ENCODE assay signal across 19 mouse cellular contexts in the genomic region with DNA sequence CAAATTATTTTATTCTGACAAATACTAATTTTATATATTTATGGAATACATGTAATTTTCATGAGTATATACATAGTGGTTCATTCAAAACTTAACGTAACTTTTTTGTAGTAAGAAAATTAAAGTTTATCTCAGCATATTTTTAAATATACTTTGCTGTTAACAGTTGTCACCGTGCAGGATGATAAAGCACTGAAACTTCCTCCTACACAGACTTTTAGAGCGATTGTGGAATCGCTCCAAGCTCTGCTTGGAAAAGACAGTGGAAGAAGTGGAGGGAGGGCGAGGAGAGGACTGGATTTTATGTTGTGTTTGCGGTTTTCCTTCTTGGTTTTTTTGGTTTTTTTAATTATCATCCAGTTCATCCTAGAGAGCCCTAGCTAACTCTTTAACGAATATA. TPM values are rescaled to one million over a fixed set of nuclear protein-coding genes. Genes with fewer than 3 reads are reported as not detected.
DNase-seq lines count a peak whose midpoint lies in the region; ATAC-seq and TF ChIP-seq lines count a peak whose summit lies in the region.
"Had no signal": no experiment of that assay in that cellular context is flagged by ENCODE, and none has a peak within 500 bp of the region (broad histone marks: within the 10 kb centered on the region; RNA-seq: fewer than 3 reads in every experiment).

No protein-coding gene starts in this region.

- no peaks in the 10 kb centered on the region; the same call in 1 of the 2 replicates for H3K4me1 ChIP-seq in heart, postnatal 0 days (ENCODE audit: control insufficient read depth, insufficient read depth)
- peaks cover 10 to 22% of the 10 kb centered on the region in 2 experiments for H3K4me1 ChIP-seq in MEL (ENCODE audit: control insufficient read depth in 1 of 2, insufficient read depth in 2 of 2, low read length in 2 of 2)
- H3K4me1 ChIP-seq: embryonic facial prominence, embryonic 12.5 days; forebrain, embryonic 12.5 days; hindbrain, embryonic 10.5 days had no signal

- no peaks in the 10 kb centered on the region for H3K27me3 ChIP-seq in heart, postnatal 0 days (ENCODE audit: control insufficient read depth, insufficient read depth, low read length)
- H3K27me3 ChIP-seq in MEL (ENCODE audit: control insufficient read depth in 1 of 2, insufficient read depth in 2 of 2, low read length in 2 of 2): no peaks in the 10 kb centered on the region
- H3K27me3 ChIP-seq: CH12.LX; embryonic facial prominence, embryonic 12.5 days; forebrain, embryonic 12.5 days had no signal

- no peak for TF ChIP-seq RAD21 in MEL (IDR thresholded peaks at IDR 0.05; ENCODE audit: low read depth, low read length)

- TF ChIP-seq POLR2A in MEL (IDR thresholded peaks at IDR 0.05; ENCODE audit: control insufficient read depth in 1 of 2, insufficient read depth in 1 of 2, low read depth in 1 of 2, low read length in 2 of 2, poor library complexity in 1 of 2): no peak

- intact Hi-C loops in heart, postnatal 10 days (cut with DNase I): no loop called here
- intact Hi-C loops in left cerebral cortex, adult 2 months (cut with DNase I): no loop called here

- no peak overlapping the region for H3K4me2 ChIP-seq in heart, postnatal 0 days (ENCODE audit: low read depth, low read length)
- H3K4me2 ChIP-seq: embryonic facial prominence, embryonic 12.5 days; forebrain, embryonic 12.5 days; hindbrain, embryonic 14.5 days had no signal

- H3K36me3 ChIP-seq in heart, postnatal 0 days (replicated peaks; ENCODE audit: control insufficient read depth, insufficient read depth, low read length): no peaks in the 10 kb centered on the region
- peaks cover 0 to 35% of the 10 kb centered on the region in 2 experiments; a peak in 3 of 4 replicates for H3K36me3 ChIP-seq in MEL (ENCODE audit: control insufficient read depth in 1 of 2, insufficient read depth in 2 of 2, low read length in 2 of 2)
- H3K36me3 ChIP-seq: forebrain, embryonic 12.5 days had no signal

- TF ChIP-seq EP300 in heart, postnatal 0 days (IDR thresholded peaks at IDR 0.05; ENCODE audit: low read depth): no peak
- TF ChIP-seq EP300 in MEL (IDR thresholded peaks at IDR 0.05; ENCODE audit: low read depth in 1 of 2, low read length in 2 of 2): peak; percentile 81 to 83

- H3K79me2 ChIP-seq in MEL (ENCODE audit: control insufficient read depth, insufficient read depth, low read length, poor library complexity): peaks cover 43% of the 10 kb centered on the region

- ATAC-seq in heart, postnatal 0 days (ENCODE audit: insufficient read depth, low read depth): no peak
- 0 out of 2 replicates have a peak, but pooled peaks have one; percentile 52 for ATAC-seq in common myeloid progenitor, adult 5-6 weeks (replicated peaks; ENCODE audit: low read depth, poor library complexity, severe bottlenecking)
- ATAC-seq: forebrain, embryonic 16.5 days had no signal

- no peak overlapping the region for H3K27ac ChIP-seq in heart, postnatal 0 days (ENCODE audit: low read depth)
- H3K27ac ChIP-seq in left cerebral cortex, adult 2 months: no peak overlapping the region
- H3K27ac ChIP-seq in MEL (ENCODE audit: control insufficient read depth, low read depth, low read length): no peak overlapping the region
- H3K27ac ChIP-seq: embryonic facial prominence, embryonic 12.5 days; forebrain, embryonic 12.5 days; gastrocnemius, adult 2 months; hindbrain, embryonic 10.5 days; hindbrain, embryonic 14.5 days had no signal

- no peak for TF ChIP-seq CTCF in heart, postnatal 0 days (IDR thresholded peaks at IDR 0.05; ENCODE audit: low read depth)
- TF ChIP-seq CTCF in left cerebral cortex, adult 2 months (IDR thresholded peaks at IDR 0.05): no peak
- no peak for TF ChIP-seq CTCF in MEL (IDR thresholded peaks at IDR 0.05 in 2 of 3, conservative IDR thresholded peaks at IDR 0.05 in 1 of 3; ENCODE audit: control insufficient read depth in 1 of 3, insufficient read depth in 1 of 3, low read depth in 2 of 3, low read length in 3 of 3, poor library complexity in 1 of 3, severe bottlenecking in 1 of 3)

- no peak overlapping the region for H3K9ac ChIP-seq in heart, postnatal 0 days (replicated peaks; ENCODE audit: low read depth, low read length)
- no peak overlapping the region for H3K9ac ChIP-seq in MEL (ENCODE audit: control insufficient read depth, low read depth, low read length, poor library complexity, severe bottlenecking)
- H3K9ac ChIP-seq: embryonic facial prominence, embryonic 12.5 days; forebrain, embryonic 12.5 days; hindbrain, embryonic 14.5 days had no signal

- DNase-seq in heart, postnatal 0 days (ENCODE audit: low spot score): peak; percentile 17
- no peak for DNase-seq in heart, postnatal 10 days
- DNase-seq in left cerebral cortex, adult 18-20 months (ENCODE audit: low spot score in 2 of 2): peak; percentile 9 to 21
- no peak for DNase-seq in left cerebral cortex, adult 2 months (ENCODE audit: extremely low spot score in 1 of 2, low spot score in 2 of 2)
- peak; percentile 62 for DNase-seq in MEL (ENCODE audit: low read depth, low spot score)
- DNase-seq: adrenal gland, adult 2 months; adrenal gland, postnatal 25 days; cerebellum, adult 11 months; cerebellum, adult 8-10 months; cerebellum, postnatal 14 days; gastrocnemius, adult 2 months; gastrocnemius, postnatal 25 days had no signal

- WGBS in heart, postnatal 0 days: 54% methylated on average over 7 of the region's 7 CpGs

- no peaks in the 10 kb centered on the region for H3K9me3 ChIP-seq in heart, postnatal 0 days (replicated peaks; ENCODE audit: control insufficient read depth, low read length)
- no peaks in the 10 kb centered on the region for H3K9me3 ChIP-seq in MEL (replicated peaks; ENCODE audit: insufficient read depth, low read length)
- H3K9me3 ChIP-seq: embryonic facial prominence, embryonic 12.5 days; forebrain, embryonic 12.5 days; hindbrain, embryonic 10.5 days had no signal

- no peak overlapping the region for H3K4me3 ChIP-seq in heart, postnatal 0 days (ENCODE audit: low read depth, low read length)
- no peak overlapping the region for H3K4me3 ChIP-seq in left cerebral cortex, adult 2 months
- H3K4me3 ChIP-seq in MEL (ENCODE audit: control insufficient read depth in 1 of 2, insufficient read depth in 1 of 2, low read depth in 2 of 2, low read length in 2 of 2): no peak overlapping the region; a peak in 1 of 4 replicates
- H3K4me3 ChIP-seq: embryonic facial prominence, embryonic 12.5 days; forebrain, embryonic 12.5 days; gastrocnemius, adult 2 months; hindbrain, embryonic 10.5 days had no signal

TF ChIP-seq in MEL, 35 proteins besides CTCF, POLR2A, EP300 and RAD21 (continues in another document):
- TF ChIP-seq ZNF384 (IDR thresholded peaks at IDR 0.05; ENCODE audit: low read depth, low read length) (peak; percentile 51; the same call in 1 of the 2 replicates), MXI1 (IDR thresholded peaks at IDR 0.05; ENCODE audit: low read depth, low read length) (peak; percentile 46; the same call in 1 of the 2 replicates), ETS1 (IDR thresholded peaks at IDR 0.05; ENCODE audit: low read depth, low read length) (peak; percentile 65), KAT2A (conservative IDR thresholded peaks at IDR 0.05; ENCODE audit: low read depth, low read length) (no peak), GATA1 (IDR thresholded peaks at IDR 0.05; ENCODE audit: low read depth, low read length) (peak; percentile 74), RCOR1 (IDR thresholded peaks at IDR 0.05; ENCODE audit: low read depth, low read length) (peak; percentile 93), TAL1 (IDR thresholded peaks at IDR 0.05; ENCODE audit: low read length) (peak; percentile 27), SIN3A (IDR thresholded peaks at IDR 0.05; ENCODE audit: low read length) (peak; percentile 69; the same call in 1 of the 2 replicates), SMC3 (IDR thresholded peaks at IDR 0.05; ENCODE audit: low read depth, low read length) (no peak), HCFC1 (IDR thresholded peaks at IDR 0.05; ENCODE audit: low read depth, low read length) (no peak), USF2 (IDR thresholded peaks at IDR 0.05; ENCODE audit: borderline replicate concordance in 1 of 2, insufficient read depth in 1 of 2, low read depth in 1 of 2, low read length in 2 of 2) (no peak), E2F4 (IDR thresholded peaks at IDR 0.05; ENCODE audit: borderline replicate concordance, low read depth, low read length) (no peak), MAFK (IDR thresholded peaks at IDR 0.05; ENCODE audit: borderline replicate concordance, low read depth, low read length) (peak; percentile 81; the same call in 1 of the 2 replicates)

RNA-seq across cellular contexts. Expression of a gene that starts 6.8 kb away (rescaled TPM):
- total RNA-seq in heart, postnatal 0 days (2014; rRNA removed; ENCODE audit: low replicate concordance): 3.3 and 4.6 TPM in 2 replicates
- 1.7 and 1.9 TPM in 2 replicates for polyA plus RNA-seq in heart, postnatal 0 days (2015; fragmentation: Nextera tagmentation; extraction: Ambion mirVana)
- 10 to 100 TPM; 16.5 to 18.6 TPM for total RNA-seq in heart, postnatal 10 days (2021)
- total RNA-seq in left cerebral cortex, adult 18-20 months (2021): 10 to 100 TPM; 13.2 to 14.3 TPM
- 10 to 100 TPM; 11.7 to 14.6 TPM for total RNA-seq in left cerebral cortex, adult 2 months (2021)
- 8.7 and 8.8 TPM in 2 replicates for total RNA-seq in MEL (2012; rRNA removed)
- 10 to 100 TPM; 13.9 to 21.0 TPM for polyA plus RNA-seq in MEL (2012; ENCODE audit: insufficient read depth in 1 of 2, insufficient read length in 2 of 2, low read depth in 1 of 2, low replicate concordance in 2 of 2, missing spikeins in 1 of 2)
- total RNA-seq in common myeloid progenitor, adult 5-6 weeks (2017): 21.8 and 26.3 TPM in 2 replicates

RNA-seq across cellular contexts. Expression of a gene that starts 6.9 kb away (rescaled TPM):
- total RNA-seq in heart, postnatal 0 days (2014; rRNA removed; ENCODE audit: low replicate concordance): 3.1 and 3.9 TPM in 2 replicates
- polyA plus RNA-seq in heart, postnatal 0 days (2015; fragmentation: Nextera tagmentation; extraction: Ambion mirVana): 3.9 and 4.5 TPM in 2 replicates
- 1 to 10 TPM; 3.9 to 5.3 TPM for total RNA-seq in heart, postnatal 10 days (2021)
- 1 to 10 TPM; 4.5 to 4.6 TPM for total RNA-seq in left cerebral cortex, adult 18-20 months (2021)
- 1 to 10 TPM; 4.9 to 6.8 TPM for total RNA-seq in left cerebral cortex, adult 2 months (2021)
- total RNA-seq in MEL (2012; rRNA removed): 49.1 and 51.6 TPM in 2 replicates
- polyA plus RNA-seq in MEL (2012; ENCODE audit: insufficient read depth in 1 of 2, insufficient read length in 2 of 2, low read depth in 1 of 2, low replicate concordance in 2 of 2, missing spikeins in 1 of 2): 10 to 100 TPM in 1 of 2 experiments, not detected in 1; 91.5 TPM
- 127 and 170 TPM in 2 replicates for total RNA-seq in common myeloid progenitor, adult 5-6 weeks (2017)

RNA-seq across cellular contexts. Expression of a gene that starts 14.5 kb away (rescaled TPM):
- total RNA-seq in heart, postnatal 0 days (2014; rRNA removed; ENCODE audit: low replicate concordance): 32.4 and 33.7 TPM in 2 replicates
- polyA plus RNA-seq in heart, postnatal 0 days (2015; fragmentation: Nextera tagmentation; extraction: Ambion mirVana): 17.8 and 18.9 TPM in 2 replicates
- 10 to 100 TPM; 48.2 to 53.8 TPM for total RNA-seq in heart, postnatal 10 days (2021)
- 10 to 100 TPM; 47.0 to 48.4 TPM for total RNA-seq in left cerebral cortex, adult 18-20 months (2021)
- 10 to 100 TPM; 46.7 to 51.9 TPM for total RNA-seq in left cerebral cortex, adult 2 months (2021)
- total RNA-seq in MEL (2012; rRNA removed): 33.8 and 37.8 TPM in 2 replicates
- polyA plus RNA-seq in MEL (2012; ENCODE audit: insufficient read depth in 1 of 2, insufficient read length in 2 of 2, low read depth in 1 of 2, low replicate concordance in 2 of 2, missing spikeins in 1 of 2): 100 to 1,000 TPM in 1 of 2 experiments, 10 to 100 TPM in 1; 59.5 to 159 TPM
- 81.1 and 99.3 TPM in 2 replicates for total RNA-seq in common myeloid progenitor, adult 5-6 weeks (2017)

Comparison
In these comparisons a context has a peak if more than half of its experiments do, and no peak if none do; other contexts are left out.
1. DNase-seq: peak in heart, postnatal 0 days (single experiment), left cerebral cortex, adult 18-20 months (2 of 2) and MEL (single experiment); none in heart, postnatal 10 days (0 of 2) and left cerebral cortex, adult 2 months (0 of 2).